Mouse (Mus musculus) cerebral cortex, adult 2 months (tissue): ENCODE measurements around the gene Olfr1124.

Experiments used
- WGBS: fragments of 180-500 bp; shearing (Covaris S2); methylation state at CpG from one replicate; pipeline ENCODE4 v1.1.7; 2018; 5-methylcytosine and 5-hydroxymethylcytosine counted together

Olfr1124 gene

GRCm38 (mm10) chr2:87429975-87430374, at the start of gene Olfr1124:
Olfr1124 (plus strand) TSS chr2:87430275.
- 88% methylated on average over 1 of the region's 1 CpGs for WGBS

GRCm38 (mm10) chr2:87383935-87384334, 46.1 kb upstream of the Olfr1124 start:
- WGBS = 73% methylated on average over 2 of the region's 2 CpGs

GRCm38 (mm10) chr2:87385549-87385948, 44.5 kb upstream of the Olfr1124 start, which contains the start of gene Olfr1122:
Olfr1122 (plus strand) TSS chr2:87385849.
- 88% methylated on average over 2 of the region's 2 CpGs for WGBS

GRCm38 (mm10) chr2:87393605-87394004, 36.5 kb upstream of the Olfr1124 start:
- WGBS = 84% methylated on average over 5 of the region's 5 CpGs

GRCm38 (mm10) chr2:87394686-87395085, 35.4 kb upstream of the Olfr1124 start:
- 64% methylated on average over 7 of the region's 7 CpGs for WGBS

- 95% methylated on average over 1 of the region's 1 CpGs for WGBS
These were observed 13.7 kb upstream of the Olfr1124 start, which contains the start of gene Olfr1123 for GRCm38 (mm10) chr2:87416335-87416734. Olfr1123 (plus strand) TSS chr2:87416635.

GRCm38 (mm10) chr2:87437731-87438130, 7.7 kb downstream of the Olfr1124 start:
- 92% methylated on average over 16 of the region's 16 CpGs for WGBS

GRCm38 (mm10) chr2:87453662-87454061, 23.6 kb downstream of the Olfr1124 start, which contains the start of gene Olfr1126:
Olfr1126 (plus strand) TSS chr2:87453962.

GRCm38 (mm10) chr2:87461769-87462168, 31.7 kb downstream of the Olfr1124 start:
- 91% methylated on average over 4 of the region's 4 CpGs for WGBS

- WGBS = 87% methylated on average over 4 of the region's 4 CpGs
These were observed 51.1 kb downstream of the Olfr1124 start for GRCm38 (mm10) chr2:87481158-87481557.

GRCm38 (mm10) chr2:87482276-87482675, 52.2 kb downstream of the Olfr1124 start:
- 80% methylated on average over 2 of the region's 2 CpGs for WGBS
